ENCODE assay signal across 13 mouse cellular contexts in the genomic region with DNA sequence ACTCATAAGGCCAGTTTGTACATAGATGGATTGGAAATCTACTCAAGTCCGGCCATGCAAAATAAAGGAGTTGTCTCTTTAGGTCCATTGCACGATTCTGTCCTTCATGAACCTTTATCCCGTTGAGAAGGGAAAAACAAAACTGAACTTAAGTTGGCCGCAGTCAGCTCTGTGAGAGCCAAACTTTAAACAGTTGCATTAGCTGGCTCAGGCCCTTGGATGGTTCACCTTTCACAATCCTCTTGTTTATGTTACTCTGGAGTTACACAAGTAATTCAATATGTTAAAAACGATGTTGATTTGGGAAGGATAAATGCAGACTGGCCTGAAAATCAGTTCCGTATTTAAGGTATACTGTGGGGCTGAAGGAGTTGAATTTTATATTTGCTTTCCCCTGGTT.
DNase-seq lines count a peak whose midpoint lies in the region; ATAC-seq and TF ChIP-seq lines count a peak whose summit lies in the region.
"Had no signal": no experiment of that assay in that cellular context is flagged by ENCODE, and none has a peak within 500 bp of the region (broad histone marks: within the 10 kb centered on the region; RNA-seq: fewer than 3 reads in every experiment).

No protein-coding gene starts in this region.

- no peaks in the 10 kb centered on the region for H3K9me3 ChIP-seq in heart, embryonic 14.5 days (ENCODE audit: control insufficient read depth, low read length)
- H3K9me3 ChIP-seq in liver, postnatal 0 days (ENCODE audit: low read length), result no peaks in the 10 kb centered on the region
- no peaks in the 10 kb centered on the region for H3K9me3 ChIP-seq in liver, embryonic 11.5 days (ENCODE audit: control insufficient read depth, low read length)
- H3K9me3 ChIP-seq in embryonic facial prominence, embryonic 15.5 days (replicated peaks), result no peaks in the 10 kb centered on the region
- H3K9me3 ChIP-seq in stomach, embryonic 15.5 days, result no peaks in the 10 kb centered on the region
- H3K9me3 ChIP-seq: midbrain, embryonic 15.5 days had no signal

- H3K4me3 ChIP-seq in heart, embryonic 14.5 days (ENCODE audit: control insufficient read depth in 1 of 2, insufficient read depth in 1 of 2, low read depth in 1 of 2, low read length in 2 of 2), result no peak overlapping the region
- no peak overlapping the region for H3K4me3 ChIP-seq in liver, postnatal 0 days (ENCODE audit: low read depth, low read length)
- no peak overlapping the region for H3K4me3 ChIP-seq in liver, embryonic 11.5 days (ENCODE audit: low read depth, low read length)
- no peak overlapping the region for H3K4me3 ChIP-seq in embryonic facial prominence, embryonic 15.5 days (replicated peaks)
- no peak overlapping the region for H3K4me3 ChIP-seq in stomach, embryonic 15.5 days (replicated peaks)
- H3K4me3 ChIP-seq: midbrain, embryonic 15.5 days had no signal

- peak overlapping the region; percentile 35 to 81; a peak in 3 of 4 replicates for H3K27ac ChIP-seq in heart, embryonic 14.5 days (replicated peaks in 1 of 2; ENCODE audit: control insufficient read depth in 1 of 2, insufficient read depth in 1 of 2, low read depth in 2 of 2, low read length in 2 of 2)
- H3K27ac ChIP-seq in liver, postnatal 0 days (ENCODE audit: low read depth), result 0 out of 2 replicates have a peak overlapping the region, but pooled peaks have one; percentile 29
- H3K27ac ChIP-seq in liver, embryonic 11.5 days (ENCODE audit: low read depth, low read length), result no peak overlapping the region
- H3K27ac ChIP-seq in embryonic facial prominence, embryonic 15.5 days (replicated peaks), result peak overlapping the region; percentile 91
- peak overlapping the region; percentile 80; the same call in 1 of the 2 replicates for H3K27ac ChIP-seq in stomach, embryonic 15.5 days
- H3K27ac ChIP-seq: midbrain, embryonic 15.5 days had no signal

- H3K27me3 ChIP-seq in heart, embryonic 14.5 days (ENCODE audit: control insufficient read depth, insufficient read depth, low read length), result no peaks in the 10 kb centered on the region
- no peaks in the 10 kb centered on the region for H3K27me3 ChIP-seq in liver, postnatal 0 days (ENCODE audit: insufficient read depth, low read length)
- H3K27me3 ChIP-seq in liver, embryonic 11.5 days (replicated peaks; ENCODE audit: control insufficient read depth, insufficient read depth, low read length), result no peaks in the 10 kb centered on the region
- no peaks in the 10 kb centered on the region for H3K27me3 ChIP-seq in embryonic facial prominence, embryonic 15.5 days
- no peaks in the 10 kb centered on the region for H3K27me3 ChIP-seq in stomach, embryonic 15.5 days (replicated peaks)
- H3K27me3 ChIP-seq: midbrain, embryonic 15.5 days had no signal

- peak overlapping the region; percentile 44 for H3K4me2 ChIP-seq in heart, embryonic 14.5 days (ENCODE audit: low read length)
- H3K4me2 ChIP-seq in liver, postnatal 0 days (ENCODE audit: low read depth, low read length), result no peak overlapping the region
- H3K4me2 ChIP-seq in liver, embryonic 11.5 days, result no peak overlapping the region
- H3K4me2 ChIP-seq in embryonic facial prominence, embryonic 15.5 days (replicated peaks), result peak overlapping the region; percentile 12; the same call in 1 of the 2 replicates
- peak overlapping the region; percentile 15; the same call in 1 of the 2 replicates for H3K4me2 ChIP-seq in stomach, embryonic 15.5 days
- H3K4me2 ChIP-seq: midbrain, embryonic 15.5 days had no signal

- no peak for TF ChIP-seq CTCF in liver, postnatal 0 days (IDR thresholded peaks at IDR 0.05; ENCODE audit: low read depth)

- 80% methylated on average over 6 of the region's 6 CpGs for WGBS in heart, embryonic 14.5 days
- 64% methylated on average over 6 of the region's 6 CpGs for WGBS in liver, postnatal 0 days (ENCODE audit: insufficient replicate concordance)
- 84% methylated on average over 6 of the region's 6 CpGs for WGBS in liver, embryonic 11.5 days
- 34% methylated on average over 6 of the region's 6 CpGs for WGBS in embryonic facial prominence, embryonic 15.5 days
- 37% methylated on average over 6 of the region's 6 CpGs for WGBS in stomach, embryonic 15.5 days

- peak; percentile 31; the same call in 1 of the 2 replicates for TF ChIP-seq EP300 in liver, postnatal 0 days (IDR thresholded peaks at IDR 0.05; ENCODE audit: low read depth)

- ATAC-seq in heart, embryonic 14.5 days (ENCODE audit: insufficient number of reproducible peaks, insufficient read depth, low FRiP score, low read depth), result no peak
- ATAC-seq in liver, postnatal 0 days, result peak; percentile 74
- ATAC-seq in liver, embryonic 11.5 days (replicated peaks; ENCODE audit: low FRiP score), result no peak
- ATAC-seq in embryonic facial prominence, embryonic 15.5 days (ENCODE audit: insufficient number of reproducible peaks, low FRiP score, low TSS enrichment, low read depth), result peak; percentile 17; the same call in 1 of the 2 replicates
- no peak for ATAC-seq in stomach, embryonic 15.5 days (ENCODE audit: insufficient read depth, low FRiP score, low read depth)
- ATAC-seq: hindbrain, postnatal 0 days; midbrain, embryonic 15.5 days had no signal

- no peaks in the 10 kb centered on the region for H3K36me3 ChIP-seq in heart, embryonic 14.5 days (ENCODE audit: control insufficient read depth, insufficient read depth, low read length)
- no peaks in the 10 kb centered on the region for H3K36me3 ChIP-seq in liver, postnatal 0 days (replicated peaks; ENCODE audit: insufficient read depth, low read length)
- H3K36me3 ChIP-seq in liver, embryonic 11.5 days (ENCODE audit: control insufficient read depth, insufficient read depth, low read length), result no peaks in the 10 kb centered on the region
- H3K36me3 ChIP-seq in embryonic facial prominence, embryonic 15.5 days, result no peaks in the 10 kb centered on the region
- H3K36me3 ChIP-seq in stomach, embryonic 15.5 days, result no peaks in the 10 kb centered on the region
- H3K36me3 ChIP-seq: midbrain, embryonic 15.5 days had no signal

- intact Hi-C loops in heart, postnatal 14 days (cut with DNase I), result no loop called here

- H3K9ac ChIP-seq in heart, embryonic 14.5 days (ENCODE audit: low read length), result peak overlapping the region; percentile 52; the same call in 1 of the 2 replicates
- H3K9ac ChIP-seq in liver, postnatal 0 days (replicated peaks), result no peak overlapping the region
- H3K9ac ChIP-seq in liver, embryonic 11.5 days (ENCODE audit: low read depth, low read length), result no peak overlapping the region
- H3K9ac ChIP-seq in embryonic facial prominence, embryonic 15.5 days, result no peak overlapping the region
- H3K9ac ChIP-seq in stomach, embryonic 15.5 days, result no peak overlapping the region
- H3K9ac ChIP-seq: midbrain, embryonic 15.5 days had no signal

- H3K4me1 ChIP-seq in heart, embryonic 14.5 days (ENCODE audit: control insufficient read depth in 2 of 2, insufficient read depth in 2 of 2, low read length in 2 of 2), result peaks cover 16 to 61% of the 10 kb centered on the region in 2 experiments
- peaks cover 12% of the 10 kb centered on the region for H3K4me1 ChIP-seq in liver, postnatal 0 days (ENCODE audit: insufficient read depth)
- H3K4me1 ChIP-seq in liver, embryonic 11.5 days (replicated peaks; ENCODE audit: control insufficient read depth, insufficient read depth, low read length), result peaks cover 6% of the 10 kb centered on the region; the same call in 1 of the 2 replicates
- H3K4me1 ChIP-seq in embryonic facial prominence, embryonic 15.5 days, result peaks cover 53% of the 10 kb centered on the region
- H3K4me1 ChIP-seq in stomach, embryonic 15.5 days, result 0 out of 2 replicates have a peak, but pooled peaks cover 5% of the 10 kb centered on the region

- DNase-seq in heart, postnatal 14 days, result no peak
- no peak for DNase-seq in liver, postnatal 0 days
- DNase-seq in liver, embryonic 11.5 days (ENCODE audit: low spot score), result no peak
- DNase-seq in embryo, embryonic 10.5 days (ENCODE audit: low spot score), result no peak
- DNase-seq: adrenal gland, adult 2 months; cerebellum, adult 11-12 months; gastrocnemius, postnatal 25 days; heart, postnatal 10 days had no signal

Comparison
In these comparisons a context has a peak if more than half of its experiments do, and no peak if none do; other contexts are left out.
1. ATAC-seq: peak in liver, postnatal 0 days (single experiment) and embryonic facial prominence, embryonic 15.5 days (single experiment); none in heart, embryonic 14.5 days (single experiment), liver, embryonic 11.5 days (single experiment) and stomach, embryonic 15.5 days (single experiment).
2. H3K4me2 ChIP-seq: peak in heart, embryonic 14.5 days (single experiment), embryonic facial prominence, embryonic 15.5 days (single experiment) and stomach, embryonic 15.5 days (single experiment); none in liver, postnatal 0 days (single experiment) and liver, embryonic 11.5 days (single experiment).